18 mouse cellular contexts compared by ENCODE assay signal in genomic region chr12:25268323-25268722, GRCm38 (mm10).
A peak's percentile ranks its signal among the peaks of the same experiment; 100 is the strongest.
DNase-seq lines count a peak whose midpoint lies in the region; ATAC-seq and TF ChIP-seq lines count a peak whose summit lies in the region.
"Had no signal": no experiment of that assay in that cellular context is flagged by ENCODE, and none has a peak within 500 bp of the region (broad histone marks: within the 10 kb centered on the region; RNA-seq: fewer than 3 reads in every experiment).

No protein-coding gene starts in this region.

- WGBS in intestine, embryonic 14.5 days, result 77% methylated on average over 7 of the region's 7 CpGs
- WGBS in intestine, embryonic 16.5 days, result 66% methylated on average over 7 of the region's 7 CpGs
- 7% methylated on average over 7 of the region's 7 CpGs for WGBS in thymus, adult 2 months

- H3K4me3 ChIP-seq in intestine, embryonic 14.5 days (ENCODE audit: low read depth, low read length), result no peak overlapping the region
- H3K4me3 ChIP-seq in intestine, embryonic 16.5 days (ENCODE audit: low read length), result no peak overlapping the region
- H3K4me3 ChIP-seq in thymus, adult 2 months (ENCODE audit: control insufficient read depth, insufficient read depth, low read length), result no peak overlapping the region
- H3K4me3 ChIP-seq: forebrain, embryonic 12.5 days; lung, embryonic 15.5 days; midbrain, embryonic 13.5 days had no signal

- H3K4me2 ChIP-seq in intestine, embryonic 14.5 days (ENCODE audit: low read length), result no peak overlapping the region
- no peak overlapping the region for H3K4me2 ChIP-seq in intestine, embryonic 16.5 days (ENCODE audit: low read depth, low read length)
- H3K4me2 ChIP-seq: forebrain, embryonic 12.5 days; liver, embryonic 11.5 days; lung, embryonic 15.5 days; midbrain, embryonic 13.5 days had no signal

- TF ChIP-seq POLR2A in thymus, adult 2 months (IDR thresholded peaks at IDR 0.05; ENCODE audit: control insufficient read depth, extremely low read depth, insufficient read depth, low read length, poor library complexity), result no peak

- no peak overlapping the region for H3K9ac ChIP-seq in intestine, embryonic 14.5 days (ENCODE audit: low read length)
- H3K9ac ChIP-seq in intestine, embryonic 16.5 days (ENCODE audit: low read depth, low read length), result no peak overlapping the region
- H3K9ac ChIP-seq: forebrain, embryonic 12.5 days; lung, embryonic 15.5 days; midbrain, embryonic 13.5 days had no signal

- TF ChIP-seq CTCF in thymus, adult 2 months (IDR thresholded peaks at IDR 0.05; ENCODE audit: borderline replicate concordance, control insufficient read depth, extremely low read depth, insufficient read depth, low read length, poor library complexity), result no peak

- DNase-seq in intestine, embryonic 14.5 days (ENCODE audit: low spot score), result peak; percentile 25
- no peak for DNase-seq in thymus, adult 2 months
- DNase-seq in thymus, postnatal 10 days (ENCODE audit: low spot score in 2 of 2), result no peak
- no peak for DNase-seq in yolk sac, embryonic 10.5 days (ENCODE audit: low spot score)
- no peak for DNase-seq in B cell, adult 2 months
- DNase-seq: cerebellum, adult 11 months; cerebellum, postnatal 14 days; left cerebral cortex, postnatal 4 days; right cerebral cortex, adult 18-20 months had no signal

- no peaks in the 10 kb centered on the region for H3K27me3 ChIP-seq in intestine, embryonic 14.5 days (replicated peaks; ENCODE audit: control insufficient read depth, insufficient read depth, low read length)
- no peaks in the 10 kb centered on the region for H3K27me3 ChIP-seq in intestine, embryonic 16.5 days (replicated peaks; ENCODE audit: control insufficient read depth, insufficient read depth, low read length)
- no peaks in the 10 kb centered on the region for H3K27me3 ChIP-seq in thymus, adult 2 months (ENCODE audit: control insufficient read depth, insufficient read depth, low read length)
- H3K27me3 ChIP-seq: lung, embryonic 15.5 days; midbrain, embryonic 13.5 days had no signal

- H3K9me3 ChIP-seq in intestine, embryonic 14.5 days (ENCODE audit: control insufficient read depth, low read length), result no peaks in the 10 kb centered on the region
- no peaks in the 10 kb centered on the region for H3K9me3 ChIP-seq in intestine, embryonic 16.5 days (ENCODE audit: control insufficient read depth, low read length)
- H3K9me3 ChIP-seq: forebrain, embryonic 12.5 days; lung, embryonic 15.5 days; midbrain, embryonic 13.5 days had no signal

- H3K36me3 ChIP-seq in intestine, embryonic 14.5 days (ENCODE audit: control insufficient read depth, insufficient read depth, low read length), result no peaks in the 10 kb centered on the region
- H3K36me3 ChIP-seq in intestine, embryonic 16.5 days (ENCODE audit: control insufficient read depth, insufficient read depth, low read length), result no peaks in the 10 kb centered on the region
- H3K36me3 ChIP-seq in thymus, adult 2 months (ENCODE audit: control insufficient read depth, insufficient read depth, low read length), result no peaks in the 10 kb centered on the region
- H3K36me3 ChIP-seq: forebrain, embryonic 12.5 days; lung, embryonic 15.5 days; midbrain, embryonic 13.5 days had no signal

- H3K27ac ChIP-seq in intestine, embryonic 14.5 days (ENCODE audit: low read depth), result no peak overlapping the region
- no peak overlapping the region for H3K27ac ChIP-seq in intestine, embryonic 16.5 days (ENCODE audit: low read length)
- H3K27ac ChIP-seq in thymus, adult 2 months (ENCODE audit: control insufficient read depth, insufficient read depth, low read length), result peak overlapping the region; percentile 63; the same call in 1 of the 2 replicates
- H3K27ac ChIP-seq: forebrain, embryonic 12.5 days; kidney, postnatal 0 days; midbrain, embryonic 13.5 days had no signal

- no peak for ATAC-seq in intestine, embryonic 14.5 days (replicated peaks; ENCODE audit: low FRiP score, low TSS enrichment, low read depth)
- ATAC-seq in intestine, embryonic 16.5 days, result no peak
- peak; percentile 62 for ATAC-seq in common myeloid progenitor, adult 5-6 weeks (replicated peaks; ENCODE audit: low read depth, poor library complexity, severe bottlenecking)
- ATAC-seq in megakaryocyte progenitor cell, adult 5-6 weeks (replicated peaks; ENCODE audit: poor library complexity), result peak; percentile 42
- ATAC-seq: intestine, postnatal 0 days; midbrain, embryonic 13.5 days had no signal

- H3K4me1 ChIP-seq in intestine, embryonic 14.5 days (replicated peaks; ENCODE audit: control insufficient read depth, insufficient read depth, low read length), result peaks cover 5% of the 10 kb centered on the region; the same call in 1 of the 2 replicates
- peaks cover 10% of the 10 kb centered on the region; the same call in 1 of the 2 replicates for H3K4me1 ChIP-seq in intestine, embryonic 16.5 days (ENCODE audit: control insufficient read depth, insufficient read depth, low read length)
- peaks cover 56% of the 10 kb centered on the region for H3K4me1 ChIP-seq in thymus, adult 2 months (replicated peaks; ENCODE audit: control insufficient read depth, insufficient read depth, low read length)

Comparison
In these comparisons a context has a peak if more than half of its experiments do, and no peak if none do; other contexts are left out.
1. ATAC-seq: peak in common myeloid progenitor, adult 5-6 weeks (single experiment) and megakaryocyte progenitor cell, adult 5-6 weeks (single experiment); none in intestine, embryonic 14.5 days (single experiment) and intestine, embryonic 16.5 days (single experiment).